Mouse (Mus musculus) heart, postnatal 0 days (tissue): ENCODE measurements around the gene Rasgrp1.

Experiments used
- CTCF ChIP-seq: IDR thresholded peaks from 2 replicates; pipeline ENCODE4 v1.5.1; 2016; ENCODE audit warnings: antibody characterized with exemption, control low read depth, low read depth
- EP300 ChIP-seq: IDR thresholded peaks from 2 replicates; pipeline ENCODE4 v1.6.1; 2016; ENCODE audit warnings: antibody characterized with exemption, low read depth

DNA sequence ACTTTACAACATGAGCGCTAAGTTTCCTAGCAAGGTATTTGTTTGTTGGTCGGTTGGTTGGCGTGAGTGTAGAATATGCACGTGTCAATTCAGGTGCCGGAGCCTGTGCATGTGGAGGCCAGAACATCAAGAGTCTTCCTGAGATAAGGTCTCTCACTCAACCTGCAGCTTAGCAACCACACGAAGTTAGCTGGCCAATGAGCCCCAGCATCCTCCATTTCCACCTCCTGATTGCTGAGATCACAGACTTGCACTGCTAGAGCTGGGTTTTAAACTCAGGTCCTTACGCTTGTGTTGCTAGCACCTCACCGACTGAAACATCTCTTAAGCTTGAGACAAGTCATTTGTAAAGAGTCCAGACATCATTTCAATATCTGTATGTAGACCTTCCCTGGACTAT is 20.4 kb downstream of the Rasgrp1 start:
- no peak for TF ChIP-seq EP300
- TF ChIP-seq CTCF = no peak
